Mouse (Mus musculus) erythroblast, embryonic 14.5 days (primary cell): ENCODE measurements around the gene Tsg101.

Source experiments
- GATA1 ChIP-seq: IDR thresholded peaks from 2 replicates; pipeline ENCODE4 v1.6.1; 2012; ENCODE audit warnings: low read length, inconsistent platforms, mixed read lengths
- TAL1 ChIP-seq: IDR thresholded peaks from 3 replicates; pipeline ENCODE4 v1.6.1; 2012; ENCODE audit warnings: low read length, inconsistent platforms, mixed read lengths

GRCm38 (mm10) chr7:46840787-46841525 lies 78.8 kb downstream of the Tsg101 start, which contains the start of gene Ldha:
- TF ChIP-seq GATA1 (no peak), TAL1 (no peak)
